Mouse (Mus musculus): Measurements from ENCODE around the gene Kansl2. TPM values are rescaled to one million over a fixed set of nuclear protein-coding genes. Genes with fewer than 3 reads are reported as not detected.

The Kansl2 gene
- total RNA-seq, 2 experiments from 2014 or later: 11.5 to 19.7 TPM

Other genes starting within 250 kb of the Kansl2 start
- not detected in 2 replicates for gene Zfp641, start 238.1 kb downstream of the Kansl2 start, total RNA-seq (2015; ENCODE audit: low replicate concordance)
- not detected in 2 replicates for gene Zfp641, start 238.1 kb downstream of the Kansl2 start, total RNA-seq (2017; ENCODE audit: low replicate concordance)
- gene Olfr285, start 216.9 kb downstream of the Kansl2 start, total RNA-seq (2015; ENCODE audit: low replicate concordance): not detected in 2 replicates
- not detected in 2 replicates for gene Olfr285, start 216.9 kb downstream of the Kansl2 start, total RNA-seq (2017; ENCODE audit: low replicate concordance)
- not detected in 2 replicates for gene Olfr284, start 193.3 kb downstream of the Kansl2 start, total RNA-seq (2015; ENCODE audit: low replicate concordance)
- not detected in 2 replicates for gene Olfr284, start 193.3 kb downstream of the Kansl2 start, total RNA-seq (2017; ENCODE audit: low replicate concordance)
- not detected in 2 replicates for gene Olfr283, start 153.3 kb downstream of the Kansl2 start, total RNA-seq (2015; ENCODE audit: low replicate concordance)
- gene Olfr283, start 153.3 kb downstream of the Kansl2 start, total RNA-seq (2017; ENCODE audit: low replicate concordance): not detected in 2 replicates
- gene Olfr282, start 103.0 kb downstream of the Kansl2 start, total RNA-seq (2015; ENCODE audit: low replicate concordance): not detected in 2 replicates
- not detected in 2 replicates for gene Olfr282, start 103.0 kb downstream of the Kansl2 start, total RNA-seq (2017; ENCODE audit: low replicate concordance)
- gene Olfr281, start 81.7 kb downstream of the Kansl2 start, total RNA-seq (2015; ENCODE audit: low replicate concordance): not detected in 2 replicates
- not detected in 2 replicates for gene Olfr281, start 81.7 kb downstream of the Kansl2 start, total RNA-seq (2017; ENCODE audit: low replicate concordance)
- not detected in 2 replicates for gene OR5BS1P, start 64.4 kb downstream of the Kansl2 start, total RNA-seq (2015; ENCODE audit: low replicate concordance)
- gene OR5BS1P, start 64.4 kb downstream of the Kansl2 start, total RNA-seq (2017; ENCODE audit: low replicate concordance): not detected in 2 replicates
- not detected in 2 replicates for gene Lalba, start 51.5 kb downstream of the Kansl2 start, total RNA-seq (2015; ENCODE audit: low replicate concordance)
- not detected in 2 replicates for gene Lalba, start 51.5 kb downstream of the Kansl2 start, total RNA-seq (2017; ENCODE audit: low replicate concordance)
- gene Olfr279, start 41.9 kb downstream of the Kansl2 start, total RNA-seq (2015; ENCODE audit: low replicate concordance): not detected in 2 replicates
- gene Olfr279, start 41.9 kb downstream of the Kansl2 start, total RNA-seq (2017; ENCODE audit: low replicate concordance): not detected in 2 replicates
- gene Ccnt1, start 36.7 kb upstream of the Kansl2 start, total RNA-seq (2015; ENCODE audit: low replicate concordance): 80.0 and 121 TPM in 2 replicates
- gene Ccnt1, start 36.7 kb upstream of the Kansl2 start, total RNA-seq (2017; ENCODE audit: low replicate concordance): 72.0 and 75.4 TPM in 2 replicates
- gene 4930415O20Rik, start 36.7 kb upstream of the Kansl2 start, total RNA-seq (2015; ENCODE audit: low replicate concordance): not detected in 2 replicates
- not detected in 2 replicates for gene 4930415O20Rik, start 36.7 kb upstream of the Kansl2 start, total RNA-seq (2017; ENCODE audit: low replicate concordance)
- gene Adcy6, start 75.8 kb upstream of the Kansl2 start, total RNA-seq (2015; ENCODE audit: low replicate concordance): 62.3 and 81.3 TPM in 2 replicates
- 133 and 140 TPM in 2 replicates for gene Adcy6, start 75.8 kb upstream of the Kansl2 start, total RNA-seq (2017; ENCODE audit: low replicate concordance)
- gene Cacnb3, start 96.6 kb upstream of the Kansl2 start, total RNA-seq (2015; ENCODE audit: low replicate concordance): not detected in 2 replicates
- 0.77 TPM in 1 of 2 replicates, not detected in the other for gene Cacnb3, start 96.6 kb upstream of the Kansl2 start, total RNA-seq (2017; ENCODE audit: low replicate concordance)
- gene Ddx23, start 128.6 kb upstream of the Kansl2 start, total RNA-seq (2015; ENCODE audit: low replicate concordance): 24.5 and 26.0 TPM in 2 replicates
- gene Ddx23, start 128.6 kb upstream of the Kansl2 start, total RNA-seq (2017; ENCODE audit: low replicate concordance): 49.9 and 91.9 TPM in 2 replicates
- 0.36 TPM in 1 of 2 replicates, not detected in the other for gene Rnd1, start 143.2 kb upstream of the Kansl2 start, total RNA-seq (2015; ENCODE audit: low replicate concordance)
- not detected in 2 replicates for gene Rnd1, start 143.2 kb upstream of the Kansl2 start, total RNA-seq (2017; ENCODE audit: low replicate concordance)
- not detected in 2 replicates for gene Ccdc65, start 173.9 kb upstream of the Kansl2 start, total RNA-seq (2015; ENCODE audit: low replicate concordance)
- not detected in 2 replicates for gene Ccdc65, start 173.9 kb upstream of the Kansl2 start, total RNA-seq (2017; ENCODE audit: low replicate concordance)
- gene Fkbp11, start 193.9 kb upstream of the Kansl2 start, total RNA-seq (2015; ENCODE audit: low replicate concordance): 2.5 TPM in 1 of 2 replicates, not detected in the other
- 1.4 TPM in 1 of 2 replicates, not detected in the other for gene Fkbp11, start 193.9 kb upstream of the Kansl2 start, total RNA-seq (2017; ENCODE audit: low replicate concordance)
- gene Arf3, start 228.9 kb upstream of the Kansl2 start, total RNA-seq (2015; ENCODE audit: low replicate concordance): 5.4 and 7.6 TPM in 2 replicates
- 4.6 and 4.8 TPM in 2 replicates for gene Arf3, start 228.9 kb upstream of the Kansl2 start, total RNA-seq (2017; ENCODE audit: low replicate concordance)
- gene Wnt10b, start 243.9 kb upstream of the Kansl2 start, total RNA-seq (2015; ENCODE audit: low replicate concordance): 0.36 TPM in 1 of 2 replicates, not detected in the other
- gene Wnt10b, start 243.9 kb upstream of the Kansl2 start, total RNA-seq (2017; ENCODE audit: low replicate concordance): not detected in 2 replicates